Mouse (Mus musculus) kidney, embryonic 16.5 days (tissue): Measurements from ENCODE around the gene Ccnc. TPM values are rescaled to one million over a fixed set of nuclear protein-coding genes. Genes with fewer than 3 reads are reported as not detected.

Experiments used
- ATAC-seq: fragments of 200-750 bp; cut with Nextera tagmentation; 2 replicates; pipeline ENCODE4 v1.8.0; 2017; ENCODE audit warnings: moderate TSS enrichment; ENCODE audit not compliant: low FRiP score, low TSS enrichment
- H3K27ac ChIP-seq: fragments of 300-500 bp; sonication (generic); 2 replicates; pipeline ENCODE4 v1.5.1; 2014; ENCODE audit warnings: low read length
- H3K27me3 ChIP-seq: fragments of 300-500 bp; sonication (generic); 2 replicates; pipeline ENCODE4 v1.6.1; 2014; ENCODE audit warnings: low read length, control low read depth, mixed read lengths; ENCODE audit not compliant: insufficient read depth
- H3K36me3 ChIP-seq: fragments of 300-500 bp; sonication (generic); 2 replicates; pipeline ENCODE4 v1.6.1; 2014; ENCODE audit warnings: low read length, control low read depth, mixed read lengths; ENCODE audit not compliant: insufficient read depth
- H3K4me1 ChIP-seq: fragments of 300-500 bp; sonication (generic); 2 replicates; pipeline ENCODE4 v1.6.1; 2014; ENCODE audit warnings: low read length, control low read depth, mixed read lengths; ENCODE audit not compliant: insufficient read depth
- H3K4me2 ChIP-seq: fragments of 300-500 bp; sonication (generic); replicated peaks from 2 replicates; pipeline ENCODE4 v1.6.1; 2014; ENCODE audit warnings: low read depth, low read length
- H3K4me3 ChIP-seq: fragments of 300-500 bp; sonication (generic); 2 replicates; pipeline ENCODE4 v1.5.1; 2014; ENCODE audit warnings: mild to moderate bottlenecking, low read length
- H3K9ac ChIP-seq: fragments of 300-500 bp; sonication (generic); replicated peaks from 2 replicates; pipeline ENCODE4 v1.6.1; 2014; ENCODE audit warnings: low read length
- H3K9me3 ChIP-seq: fragments of 300-500 bp; sonication (generic); 2 replicates; pipeline ENCODE4 v1.6.1; 2016; ENCODE audit warnings: low read length, control low read depth
- WGBS: fragments of 180-500 bp; shearing (Covaris S2); extraction: QIAGEN DNeasy Blood & Tissue Kit; methylation state at CpG from one replicate; pipeline ENCODE4 v1.1.7; 2014; 5-methylcytosine and 5-hydroxymethylcytosine counted together
- polyA plus RNA-seq: library from polyadenylated mRNA; unstranded; fragments of >200 nt; fragmentation: Nextera tagmentation; extraction: Ambion mirVana; gene quantifications from 2 replicates; pipeline ENCODE4 v1.2.1, GENCODE M21; 2015

Ccnc gene
- polyA plus RNA-seq, 1 experiment from 2014 or later: 40.7 TPM

GRCm38 (mm10) chr4:21766171-21766862, 38.8 kb downstream of the Ccnc start:
- no peaks in the 10 kb centered on the region for H3K36me3 ChIP-seq
- H3K4me1 ChIP-seq: peaks cover 7% of the 10 kb centered on the region; the same call in 1 of the 2 replicates
- ATAC-seq: peak; percentile 37; the same call in 1 of the 2 replicates
- H3K27ac ChIP-seq: no peak overlapping the region
- WGBS: 20% methylated on average over 14 of the region's 14 CpGs
- H3K4me3 ChIP-seq: peak overlapping the region; percentile 72
- no peaks in the 10 kb centered on the region for H3K27me3 ChIP-seq
- no peaks in the 10 kb centered on the region; the same call in 1 of the 2 replicates for H3K9me3 ChIP-seq
- peak overlapping the region; percentile 75 for H3K9ac ChIP-seq
- H3K4me2 ChIP-seq: peak overlapping the region; percentile 79

- Histone ChIP-seq H3K4me3 (peak within 1 kb of the TSS; percentile 72), H3K27ac (no peak within 1 kb of the TSS), H3K4me1 (peaks cover 7% of the 10 kb centered on the region; the same call in 1 of the 2 replicates), H3K9ac (peak within 1 kb of the TSS; percentile 75), H3K36me3 (no peaks in the 10 kb centered on the region), H3K4me2 (peak within 1 kb of the TSS; percentile 79), H3K9me3 (no peaks in the 10 kb centered on the region; the same call in 1 of the 2 replicates), H3K27me3 (no peaks in the 10 kb centered on the region)
- ATAC-seq: peak; percentile 97
- 2% methylated on average over 17 of the region's 17 CpGs for WGBS
Observed at GRCm38 (mm10) chr4:21766863-21767304, 39.4 kb downstream of the Ccnc start, which contains the start of the genes Usp45 and Tstd3. Usp45 (plus strand) TSS chr4:21767156. Tstd3 (minus strand) TSS chr4:21767212.

- ATAC-seq: no peak
- H3K36me3 ChIP-seq: no peaks in the 10 kb centered on the region
- H3K9ac ChIP-seq: no peak overlapping the region
- no peak overlapping the region for H3K27ac ChIP-seq
- no peak overlapping the region for H3K4me3 ChIP-seq
- H3K4me1 ChIP-seq: peaks cover 6% of the 10 kb centered on the region; the same call in 1 of the 2 replicates
- no peaks in the 10 kb centered on the region; the same call in none of the 2 replicates for H3K9me3 ChIP-seq
- no peak overlapping the region for H3K4me2 ChIP-seq
- no peaks in the 10 kb centered on the region for H3K27me3 ChIP-seq
- 73% methylated on average over 1 of the region's 1 CpGs for WGBS
Observed at GRCm38 (mm10) chr4:21771064-21771463, 43.6 kb downstream of the Ccnc start.

- ATAC-seq: no peak
- Histone ChIP-seq H3K4me1 (peaks cover 5% of the 10 kb centered on the region; the same call in 1 of the 2 replicates), H3K9me3 (no peaks in the 10 kb centered on the region; the same call in none of the 2 replicates), H3K27me3 (no peaks in the 10 kb centered on the region), H3K4me2 (no peak overlapping the region), H3K36me3 (no peaks in the 10 kb centered on the region), H3K9ac (no peak overlapping the region), H3K4me3 (no peak overlapping the region), H3K27ac (no peak overlapping the region)
- WGBS: 95% methylated on average over 1 of the region's 1 CpGs
Observed at GRCm38 (mm10) chr4:21772306-21772705, 44.8 kb downstream of the Ccnc start.

GRCm38 (mm10) chr4:21776091-21776945, 48.8 kb downstream of the Ccnc start:
- Histone ChIP-seq H3K27me3 (no peaks in the 10 kb centered on the region), H3K9me3 (no peaks in the 10 kb centered on the region; the same call in 1 of the 2 replicates), H3K36me3 (peaks cover 6% of the 10 kb centered on the region; the same call in 1 of the 2 replicates), H3K4me2 (peak overlapping the region; percentile 64), H3K9ac (peak overlapping the region; percentile 87), H3K27ac (0 out of 2 replicates have a peak overlapping the region, but pooled peaks have one; percentile 33), H3K4me1 (peaks cover 6% of the 10 kb centered on the region; the same call in 1 of the 2 replicates), H3K4me3 (peak overlapping the region; percentile 92)
- under 1% methylated on average over 46 of the region's 46 CpGs for WGBS
- peak; percentile 98 for ATAC-seq

- peaks cover 8% of the 10 kb centered on the region; the same call in 1 of the 2 replicates for H3K36me3 ChIP-seq
- no peak for ATAC-seq
- peak overlapping the region; percentile 87 for H3K9ac ChIP-seq
- no peaks in the 10 kb centered on the region for H3K27me3 ChIP-seq
- H3K4me3 ChIP-seq: peak overlapping the region; percentile 92
- H3K27ac ChIP-seq: no peak overlapping the region
- H3K4me1 ChIP-seq: peaks cover 6% of the 10 kb centered on the region; the same call in 1 of the 2 replicates
- 9% methylated on average over 9 of the region's 9 CpGs for WGBS
- H3K4me2 ChIP-seq: peak overlapping the region; percentile 64
- H3K9me3 ChIP-seq: no peaks in the 10 kb centered on the region; the same call in 1 of the 2 replicates
Observed at GRCm38 (mm10) chr4:21776946-21777265, 49.4 kb downstream of the Ccnc start.

- Histone ChIP-seq H3K27ac (no peak overlapping the region), H3K4me3 (no peak overlapping the region), H3K9me3 (no peaks in the 10 kb centered on the region), H3K4me1 (peaks cover 6% of the 10 kb centered on the region; the same call in 1 of the 2 replicates), H3K36me3 (peaks cover 35% of the 10 kb centered on the region), H3K9ac (no peak overlapping the region), H3K27me3 (no peaks in the 10 kb centered on the region), H3K4me2 (no peak overlapping the region)
- ATAC-seq: peak; percentile 70; the same call in 1 of the 2 replicates
- 91% methylated on average over 12 of the region's 12 CpGs for WGBS
Observed at GRCm38 (mm10) chr4:21780816-21781726, 53.6 kb downstream of the Ccnc start.

- WGBS: 95% methylated on average over 12 of the region's 12 CpGs
- Histone ChIP-seq H3K27ac (no peak overlapping the region), H3K9ac (no peak overlapping the region), H3K4me3 (no peak overlapping the region), H3K36me3 (peaks cover 51% of the 10 kb centered on the region), H3K4me1 (no peaks in the 10 kb centered on the region), H3K9me3 (no peaks in the 10 kb centered on the region), H3K4me2 (no peak overlapping the region), H3K27me3 (no peaks in the 10 kb centered on the region)
- ATAC-seq: no peak
Observed at GRCm38 (mm10) chr4:21786268-21786667, 58.8 kb downstream of the Ccnc start.

- Histone ChIP-seq H3K9me3 (no peaks in the 10 kb centered on the region), H3K9ac (no peak overlapping the region), H3K4me2 (no peak overlapping the region), H3K4me3 (no peak overlapping the region), H3K4me1 (no peaks in the 10 kb centered on the region), H3K36me3 (peaks cover 40% of the 10 kb centered on the region), H3K27me3 (no peaks in the 10 kb centered on the region), H3K27ac (no peak overlapping the region)
- 94% methylated on average over 6 of the region's 6 CpGs for WGBS
- no peak for ATAC-seq
Observed at GRCm38 (mm10) chr4:21788903-21789302, 61.4 kb downstream of the Ccnc start.
